Mouse (Mus musculus) telencephalon, adult 2 months (tissue): ENCODE data around the gene Shf.
"Not testable (repeated sequence)": the region's sequence is repeated elsewhere in the genome, so short reads cannot be mapped to it uniquely, and the experiment has no call there.

Experiments used
- DNase-seq: peaks from one replicate; pipeline ENCODE4 v3.0.0-alpha.2; 2011; ENCODE audit warnings: low read depth, low spot score

Gene Shf

DNA sequence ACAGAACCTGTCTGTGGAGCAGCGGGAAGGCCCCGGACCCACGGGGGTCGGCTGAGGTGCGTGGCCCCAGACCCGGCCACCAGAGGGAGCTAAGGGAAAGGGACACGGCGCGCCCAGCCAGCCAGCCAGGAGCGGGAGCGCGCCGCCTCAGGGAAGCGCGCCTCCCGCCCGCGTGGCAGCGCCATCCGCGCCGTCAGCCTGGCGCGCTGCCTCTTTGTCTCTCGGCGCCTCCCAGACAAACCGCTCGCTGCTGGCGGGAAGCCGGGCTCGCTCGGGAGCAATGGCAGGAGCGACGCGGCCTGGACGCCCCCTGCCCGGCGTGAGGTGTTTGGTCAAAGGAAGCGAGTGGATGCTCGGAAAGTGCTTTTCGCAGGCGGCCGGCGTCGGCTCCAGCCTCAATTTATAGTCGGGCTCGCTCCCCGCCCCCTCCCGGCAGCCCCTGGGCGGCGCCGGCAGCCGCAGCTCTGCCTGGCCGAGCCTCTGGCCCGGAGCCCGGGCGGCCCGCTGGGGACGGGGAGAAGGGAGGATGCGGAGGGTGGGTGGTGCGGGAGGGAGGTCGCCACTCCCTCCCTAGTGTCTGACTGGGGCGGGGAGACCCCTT, 20.3 kb downstream of the Shf start:
- DNase-seq: peak; percentile 62

- DNase-seq: no peak
Observed at GRCm38 (mm10) chr2:122347257-122347656, 21.7 kb downstream of the Shf start.

- not testable (repeated sequence) for DNase-seq
Observed at GRCm38 (mm10) chr2:122346164-122346563, 22.8 kb downstream of the Shf start.

- DNase-seq: no peak
Observed at GRCm38 (mm10) chr2:122345106-122345893, 23.7 kb downstream of the Shf start.

DNA sequence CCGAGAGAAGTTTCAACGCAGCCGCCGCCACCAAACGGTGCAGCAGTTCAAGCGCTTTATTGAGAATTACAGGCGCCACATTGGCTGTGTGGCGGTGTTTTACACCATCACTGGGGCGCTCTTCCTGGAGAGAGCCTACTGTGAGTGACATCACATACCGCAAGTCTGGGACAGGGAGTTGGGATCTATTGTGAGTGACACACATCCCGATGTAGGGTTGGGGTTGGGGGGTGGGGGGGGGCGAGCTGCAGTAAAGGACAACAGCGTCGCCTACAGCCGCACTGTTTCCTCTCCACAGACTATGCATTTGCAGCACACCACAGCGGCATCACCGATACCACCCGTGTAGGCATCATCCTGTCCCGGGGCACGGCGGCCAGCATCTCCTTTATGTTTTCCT, 31.7 kb downstream of the Shf start:
- DNase-seq: no peak

DNA sequence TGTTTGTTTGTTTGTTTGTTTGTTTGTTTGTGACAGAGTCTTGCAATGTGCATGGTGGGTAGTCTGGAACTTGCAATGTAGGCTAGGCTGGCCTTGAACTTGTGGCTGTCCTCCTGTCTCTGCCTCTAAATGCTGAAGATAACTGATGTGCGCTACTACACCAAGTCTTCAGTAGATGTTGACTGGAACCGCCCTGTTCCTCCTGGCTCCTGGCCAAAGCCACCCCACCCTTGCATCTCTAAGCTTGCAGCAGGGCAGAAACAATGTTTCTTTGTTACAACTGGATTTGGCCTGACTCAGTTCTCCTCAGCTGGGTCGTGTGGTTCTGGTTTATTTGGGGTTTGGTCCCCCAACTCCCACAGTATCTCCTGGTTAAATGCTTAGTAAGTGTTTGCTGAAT, 34.8 kb downstream of the Shf start:
- DNase-seq: no peak

- no peak for DNase-seq
Observed at GRCm38 (mm10) chr2:122332222-122332621, 36.7 kb downstream of the Shf start.

GRCm38 (mm10) chr2:122330317-122330716, 38.6 kb downstream of the Shf start:
- DNase-seq: not testable (repeated sequence)

DNA sequence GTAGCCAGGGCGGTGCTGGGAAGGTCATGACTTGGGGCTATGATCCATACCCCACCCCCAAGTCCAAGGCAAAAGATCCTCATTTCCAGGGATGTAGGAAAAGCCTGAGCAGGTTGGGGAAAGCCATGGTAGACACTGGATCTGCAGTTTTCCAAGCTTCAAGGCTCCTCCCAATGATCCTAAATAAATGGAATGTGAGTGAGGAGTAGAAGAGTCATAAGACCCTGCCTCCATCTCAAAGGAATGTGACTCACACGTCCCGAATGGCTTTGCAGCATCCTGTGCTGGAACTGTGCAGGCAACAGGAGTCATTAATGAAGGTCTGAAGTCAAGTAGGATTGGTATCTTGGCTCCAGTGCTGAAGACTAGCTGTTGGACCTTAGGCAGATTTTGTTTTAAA, 41.0 kb downstream of the Shf start:
- no peak for DNase-seq

- no peak for DNase-seq
Observed at GRCm38 (mm10) chr2:122325361-122325760, 43.6 kb downstream of the Shf start.

DNA sequence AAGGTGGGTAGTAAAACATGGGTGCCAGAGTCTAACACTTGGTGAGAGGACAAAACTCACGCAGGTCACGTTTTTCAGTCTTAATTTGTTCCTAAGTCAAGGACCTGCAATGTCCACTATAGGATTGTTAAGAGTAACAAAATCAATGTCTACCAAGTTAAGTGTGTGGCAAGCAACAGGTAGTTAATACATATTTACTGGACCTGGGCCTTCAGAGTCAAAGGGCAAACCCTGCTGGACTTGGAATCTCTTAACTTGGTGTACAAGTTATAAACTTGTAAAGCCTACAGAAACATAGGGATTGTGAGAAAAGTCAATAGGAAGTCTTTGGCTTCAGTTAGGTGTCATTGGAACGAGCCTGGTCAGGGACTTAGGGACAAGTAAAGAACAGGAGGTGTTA, 44.4 kb downstream of the Shf start:
- DNase-seq: no peak

GRCm38 (mm10) chr2:122323960-122324359, 45.0 kb downstream of the Shf start:
- DNase-seq: no peak

DNA sequence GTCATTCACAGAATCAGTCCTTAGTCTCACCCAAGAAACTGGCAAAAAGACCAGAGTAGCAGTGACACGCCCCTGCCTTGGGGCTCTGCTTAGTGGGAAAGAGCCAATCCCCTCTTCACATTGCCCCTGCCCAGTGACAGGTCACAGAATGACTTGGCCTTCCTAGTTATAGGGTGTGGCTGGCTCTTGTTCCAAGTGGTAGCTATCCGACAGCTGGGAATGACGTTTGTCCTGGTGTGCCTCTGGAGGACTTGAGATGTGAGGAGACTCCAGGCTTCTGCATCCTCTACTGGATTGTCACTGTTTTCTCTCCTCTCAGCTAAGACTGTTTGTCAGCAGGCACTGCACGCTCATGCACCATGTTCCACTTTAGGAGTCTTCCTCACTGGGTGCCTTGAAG, 51.6 kb downstream of the Shf start:
- no peak for DNase-seq

DNA sequence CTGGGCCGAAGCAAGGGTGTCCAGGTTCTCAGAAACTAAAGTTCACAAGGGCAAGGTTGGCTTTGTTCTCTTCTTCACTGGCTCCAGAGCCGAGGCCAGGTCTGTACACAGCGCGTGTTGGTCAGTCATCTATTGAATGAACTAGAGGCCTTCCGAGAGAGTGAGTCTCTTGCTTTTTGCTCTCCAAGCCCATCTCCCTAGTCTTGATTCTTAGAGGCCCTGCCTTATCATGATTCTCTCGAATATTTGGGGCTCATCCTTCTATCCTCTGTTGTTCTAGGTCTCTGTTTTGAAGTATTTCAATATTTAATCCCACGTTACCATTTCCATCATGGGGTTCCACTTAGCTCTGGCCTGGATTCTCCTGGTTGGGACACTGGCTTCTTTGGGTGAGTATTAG, 53.6 kb downstream of the Shf start, which contains the start of gene Duox1:
Gene Duox1 (plus strand): TSS at position 301 of the 400 bp plus-strand sequence.
- DNase-seq: no peak

- no peak for DNase-seq
Observed at GRCm38 (mm10) chr2:122313536-122313935, 55.4 kb downstream of the Shf start, which contains the start of gene Duoxa1. Gene Duoxa1 (minus strand): TSS chr2:122313730.

DNA sequence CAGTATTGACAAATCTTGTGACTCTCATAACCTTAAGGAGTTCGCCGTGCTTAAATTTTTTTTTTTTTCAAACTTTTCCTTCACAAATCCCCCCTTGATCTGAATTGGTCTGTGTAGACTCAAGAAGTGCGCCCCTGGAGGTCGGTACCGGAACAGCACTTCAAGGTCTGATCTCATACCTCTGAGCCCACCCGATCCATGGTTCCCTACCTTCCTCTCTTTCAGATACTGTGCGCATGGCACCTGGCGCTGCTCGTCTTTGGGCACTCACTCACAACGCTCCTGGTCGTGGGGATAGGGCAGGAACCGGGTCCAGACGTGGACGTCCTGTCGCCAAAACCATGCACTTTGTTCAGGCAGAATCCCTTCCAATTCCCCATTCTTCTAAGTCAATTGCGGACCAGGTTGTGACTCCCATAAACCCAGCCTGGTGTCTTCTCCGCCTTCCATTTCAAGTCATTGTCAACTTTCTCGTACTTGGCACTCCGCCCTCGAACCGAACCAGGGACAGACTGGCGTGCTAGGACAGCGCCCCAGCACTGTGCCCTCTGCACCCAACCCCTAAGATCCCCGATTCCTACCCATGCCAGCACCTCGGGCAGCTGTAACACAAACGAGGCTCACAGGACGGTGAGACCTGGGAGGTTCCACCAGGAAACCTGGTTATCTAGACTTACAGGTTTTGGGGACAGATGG, 56.1 kb downstream of the Shf start:
- DNase-seq: no peak

GRCm38 (mm10) chr2:122311561-122311960, 57.4 kb downstream of the Shf start:
- DNase-seq: no peak

DNA sequence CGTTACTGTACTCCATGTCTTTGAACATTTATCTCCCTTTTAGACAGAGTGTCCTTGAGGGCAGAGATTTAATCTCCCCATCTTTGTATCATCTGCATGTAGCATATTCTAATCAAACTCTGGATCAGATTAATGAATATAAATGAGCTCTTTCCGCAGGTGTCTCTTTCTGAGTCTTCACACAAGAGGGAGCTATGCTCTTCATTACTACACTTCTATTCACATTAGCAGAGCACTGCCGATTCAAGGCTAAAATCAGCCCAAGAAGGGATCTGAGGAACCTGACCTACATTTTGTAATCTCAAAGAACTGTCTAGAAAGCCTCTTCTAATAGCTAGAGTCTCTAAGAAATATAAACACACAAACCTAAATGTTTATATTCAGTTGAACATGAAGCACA, 59.3 kb downstream of the Shf start:
- DNase-seq: no peak

DNA sequence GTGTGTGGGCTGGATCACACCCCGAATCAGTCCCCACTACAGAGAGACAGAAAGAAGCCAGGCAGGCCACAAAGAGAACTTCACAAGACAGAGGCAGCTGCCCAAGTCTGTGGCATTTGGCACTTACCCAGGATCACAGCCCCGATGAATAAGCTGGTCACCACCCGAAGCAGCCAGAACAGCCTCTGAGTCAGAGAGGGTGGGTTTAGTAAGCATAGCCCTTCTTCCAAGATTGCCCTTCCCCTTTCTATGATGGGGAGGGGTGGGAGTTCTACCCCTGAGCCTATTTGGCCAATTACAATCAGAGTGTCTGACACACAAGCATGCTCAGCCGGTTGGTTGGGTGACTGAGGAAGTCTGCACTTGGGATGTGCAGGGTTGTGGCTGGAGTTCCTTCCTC, 62.8 kb downstream of the Shf start:
- DNase-seq: no peak

- no peak for DNase-seq
Observed at GRCm38 (mm10) chr2:122305097-122305892, 63.7 kb downstream of the Shf start.

GRCm38 (mm10) chr2:122304544-122304943, 64.4 kb downstream of the Shf start:
- DNase-seq: no peak
